Mouse (Mus musculus): Measurements from ENCODE around the gene Shld2.
"Not testable (repeated sequence)": the region's sequence is repeated elsewhere in the genome, so short reads cannot be mapped to it uniquely, and the experiment has no call there.

Gene Shld2

DNA sequence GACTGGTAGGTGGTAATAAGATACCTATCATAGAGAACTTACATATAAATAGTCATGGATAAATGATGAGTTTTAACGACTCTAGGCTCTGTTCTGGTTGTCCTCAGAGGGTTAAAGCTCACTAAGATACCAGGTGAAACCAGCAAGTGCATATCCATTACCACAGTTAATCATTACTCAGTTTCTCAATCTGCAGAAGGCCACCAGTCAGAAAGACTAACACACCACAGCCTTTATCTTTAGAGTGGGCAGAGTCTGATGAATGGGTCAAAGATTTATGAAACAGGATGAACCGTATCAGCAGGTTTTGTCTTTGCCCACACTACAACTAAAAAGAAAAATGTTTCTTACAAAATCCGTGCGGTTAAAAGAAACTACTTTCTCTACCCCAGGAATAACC, 35.1 kb downstream of the Shld2 start:
- DNase-seq: no peak

DNA sequence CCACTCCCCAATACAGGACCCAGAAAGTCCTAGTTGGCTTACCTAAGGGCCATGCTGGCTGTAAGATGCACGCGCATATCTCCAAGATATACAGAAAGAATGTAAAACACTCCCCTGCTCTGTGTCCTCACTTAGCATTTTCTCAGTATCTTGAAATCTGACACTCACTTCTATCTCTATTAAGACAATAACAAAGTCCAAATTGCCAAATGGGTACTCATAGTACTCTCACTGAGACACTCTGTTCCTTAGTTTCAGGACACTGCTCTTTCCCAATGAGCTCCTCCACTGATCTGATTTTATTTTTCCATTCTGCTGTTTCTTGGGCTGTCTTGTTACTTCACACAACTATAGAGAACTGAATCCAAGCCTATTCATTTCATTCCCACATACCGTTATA, 36.2 kb downstream of the Shld2 start:
- no peak for DNase-seq

DNA sequence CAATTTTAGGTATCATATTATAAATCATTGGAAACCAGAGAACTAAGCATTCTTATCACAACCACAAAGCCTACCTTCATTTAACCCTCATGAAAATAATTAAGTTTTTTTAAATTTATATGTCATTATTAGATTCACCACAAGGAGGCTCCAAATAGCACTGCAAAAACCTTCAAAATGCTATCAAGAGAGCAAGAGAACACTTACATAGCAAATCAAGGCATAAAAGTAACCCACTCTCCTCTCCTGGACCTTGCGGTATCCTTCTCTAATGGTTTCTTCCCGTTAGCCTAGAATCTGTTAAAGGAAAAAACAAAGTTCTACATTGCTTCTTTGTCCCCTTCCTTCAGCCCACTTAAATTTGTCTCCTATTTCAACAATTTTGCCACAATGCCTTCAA, 37.0 kb downstream of the Shld2 start:
- no peak for DNase-seq

DNA sequence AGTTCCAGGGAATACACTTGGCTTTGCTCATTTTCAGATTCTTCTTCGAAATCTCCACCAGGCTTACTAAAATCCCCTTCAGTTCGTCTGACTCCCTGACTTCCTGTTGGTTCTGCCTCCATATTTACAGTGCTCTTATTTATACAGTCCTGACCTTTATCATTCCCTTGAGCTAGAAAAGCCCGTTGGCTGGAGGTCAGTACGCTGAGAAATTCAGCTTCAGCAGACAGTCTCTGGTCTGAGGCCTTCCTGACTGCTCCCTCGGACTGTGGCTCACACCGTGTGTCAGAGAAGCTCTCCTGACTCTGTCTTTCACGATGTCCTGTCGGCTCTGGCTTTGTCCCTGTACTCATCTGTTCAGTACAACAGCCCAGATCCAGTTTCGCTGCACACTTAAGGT, 42.2 kb downstream of the Shld2 start:
- DNase-seq: no peak

DNA sequence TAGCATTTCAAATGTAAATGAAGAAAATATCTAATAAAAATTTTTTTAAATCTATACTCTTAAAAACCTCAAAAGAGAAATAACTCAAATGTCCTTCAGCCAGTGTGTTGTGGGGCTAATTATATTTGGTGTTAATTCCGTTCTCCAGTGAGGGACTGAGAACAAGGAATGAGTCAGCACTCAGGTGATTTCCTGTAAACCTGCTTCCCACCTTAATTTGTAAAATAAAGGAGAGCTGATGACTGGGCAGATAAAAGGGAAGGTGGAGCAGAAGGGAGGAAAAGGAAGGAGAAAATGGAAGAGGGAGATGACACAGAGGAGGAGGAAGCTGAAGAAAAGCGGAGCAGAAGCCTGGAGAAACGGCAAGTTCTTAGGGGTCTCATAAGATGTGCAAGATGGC, 51.8 kb downstream of the Shld2 start:
- not testable (repeated sequence) for DNase-seq

DNA sequence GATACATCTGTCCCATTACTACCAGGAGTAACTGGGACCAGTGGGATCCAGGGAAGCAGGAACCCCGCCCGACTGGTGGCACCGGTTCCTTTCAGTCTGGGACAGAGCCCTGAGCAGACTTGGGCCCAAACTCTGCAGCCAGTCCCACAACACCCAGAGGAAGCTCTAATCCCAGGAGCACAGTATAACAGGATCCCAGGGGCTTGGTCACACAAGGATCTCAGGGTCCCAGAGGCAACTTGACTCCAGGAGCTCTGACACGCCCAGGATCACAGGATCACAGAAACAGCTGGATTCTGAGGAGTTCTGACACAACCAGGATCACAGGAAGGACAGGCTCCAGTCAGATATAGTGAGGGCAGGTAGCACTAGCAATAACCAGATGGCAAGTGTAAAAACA, 57.0 kb downstream of the Shld2 start:
- no peak for DNase-seq

DNA sequence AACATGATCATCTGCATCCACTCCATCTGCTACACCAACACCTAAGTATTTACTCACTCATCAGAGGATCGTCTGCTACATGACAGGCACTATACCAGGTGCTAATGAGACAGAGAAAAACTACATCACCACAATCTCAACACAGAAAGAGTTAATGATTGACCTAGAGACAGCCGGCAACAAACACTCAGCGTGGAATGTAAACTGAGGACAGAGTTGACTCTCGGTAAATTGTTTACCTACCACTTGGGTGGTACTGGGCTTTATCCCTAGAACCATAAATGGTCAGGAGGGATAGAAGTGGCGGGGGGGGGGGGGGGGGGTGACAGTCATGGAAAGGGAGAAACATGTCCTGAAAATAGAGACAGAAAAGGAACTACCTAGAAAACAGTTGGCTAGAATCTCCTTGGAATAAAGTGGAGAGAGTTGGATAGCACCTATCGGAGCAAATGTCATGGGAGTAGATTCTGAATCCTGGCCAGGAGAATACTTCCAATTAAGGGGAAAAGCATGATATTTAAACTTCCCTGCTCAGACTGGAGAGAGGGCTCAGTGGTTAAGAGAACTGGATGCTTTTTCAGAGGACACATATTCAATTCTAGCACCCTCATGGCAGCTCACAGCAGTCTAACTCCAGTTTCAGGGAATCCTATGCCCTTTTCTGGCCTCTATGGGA, 57.7 kb downstream of the Shld2 start:
- no peak for DNase-seq

DNA sequence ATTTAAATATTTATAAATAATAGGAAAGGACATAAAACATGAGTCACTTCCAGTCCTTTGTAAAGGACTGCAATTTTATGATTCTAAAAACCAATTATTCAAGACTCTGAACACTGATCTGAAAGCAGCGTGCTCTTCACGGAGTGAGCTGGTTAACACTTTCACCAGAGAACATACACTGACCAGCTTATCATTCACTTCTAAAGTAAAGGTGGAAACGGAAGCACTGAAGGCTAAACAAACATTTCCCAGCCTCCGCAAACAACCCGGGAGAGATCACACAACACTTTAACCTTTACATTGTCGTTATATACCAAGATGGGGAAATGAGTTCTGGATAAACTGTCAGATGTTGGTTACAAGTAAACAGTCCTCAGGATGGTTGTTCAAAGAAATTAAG, 69.6 kb downstream of the Shld2 start:
- no peak for DNase-seq

DNA sequence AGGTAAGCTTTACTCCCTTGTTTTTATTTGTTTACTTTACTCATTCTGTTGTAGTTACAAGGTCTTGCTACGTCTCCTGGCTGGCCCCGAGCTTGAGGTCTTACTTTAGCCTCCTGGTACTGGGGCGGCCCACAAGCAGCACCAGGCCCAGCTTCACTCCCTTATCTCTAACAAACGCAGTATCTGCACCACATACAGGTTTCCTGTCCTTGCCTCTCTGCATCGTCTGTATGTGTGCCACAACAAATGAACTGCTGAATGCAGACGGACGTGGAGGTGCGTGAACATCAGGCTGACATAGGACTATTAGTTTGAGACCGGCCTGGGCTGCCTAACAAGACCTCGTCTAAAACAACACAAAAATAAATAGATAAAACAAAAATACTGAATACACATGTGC, 70.0 kb downstream of the Shld2 start:
- no peak for DNase-seq

DNA sequence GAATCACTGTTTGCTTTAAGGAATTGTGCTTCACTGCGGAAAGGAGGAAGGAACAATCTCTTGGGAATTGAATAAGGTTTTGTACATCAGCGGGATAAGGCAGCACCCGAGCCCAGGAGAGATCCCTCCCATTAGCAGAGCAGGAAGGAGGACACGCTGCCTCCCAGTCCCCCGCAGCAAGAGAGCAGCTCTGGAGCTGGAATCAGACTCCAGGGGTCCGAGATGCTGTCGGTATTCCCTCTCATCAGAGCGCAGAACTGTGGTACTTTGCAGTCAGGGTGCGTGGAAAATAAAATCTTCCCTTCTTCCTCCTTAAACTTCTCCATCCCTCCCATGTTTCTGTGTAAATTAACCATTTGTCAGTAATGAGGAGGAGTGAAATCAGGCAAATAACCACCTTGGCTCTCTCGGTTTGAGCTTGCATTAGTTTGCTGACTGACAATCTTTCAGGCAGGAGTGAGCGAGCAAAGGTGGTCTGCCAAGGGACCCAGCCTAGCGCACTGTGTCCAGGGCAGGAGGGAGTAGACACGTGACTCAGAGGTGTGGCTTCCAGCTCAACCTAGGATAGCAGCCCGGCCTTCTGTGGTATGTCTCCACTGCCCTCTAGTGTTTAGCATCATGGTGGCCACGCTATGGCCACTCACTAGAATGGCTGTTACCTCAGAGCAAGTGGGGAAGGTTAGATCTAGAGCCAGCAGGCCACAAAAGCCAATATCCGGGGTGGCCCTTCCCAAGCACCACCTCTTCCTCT, 75.5 kb downstream of the Shld2 start:
- peak; percentile 19 for DNase-seq

DNA sequence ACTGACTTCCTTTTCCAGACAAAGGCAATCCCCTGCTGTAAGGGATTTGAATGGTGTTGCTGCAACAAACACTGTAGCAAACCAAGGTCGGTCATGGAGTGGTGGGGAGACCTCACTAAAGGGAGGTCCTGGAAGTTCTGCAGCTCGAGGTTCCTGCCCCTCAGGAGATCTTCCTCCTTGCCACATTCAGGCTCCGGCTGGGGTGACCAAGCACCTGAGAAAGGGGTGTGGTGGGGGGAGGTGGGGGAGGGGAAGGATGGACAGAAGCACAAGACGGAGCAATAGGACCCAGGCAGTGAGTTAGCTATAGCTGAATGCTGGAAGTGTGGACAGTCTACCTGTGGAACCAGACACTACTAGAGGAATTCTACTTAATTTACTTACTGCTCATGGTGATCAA, 76.4 kb downstream of the Shld2 start:
- no peak for DNase-seq

DNA sequence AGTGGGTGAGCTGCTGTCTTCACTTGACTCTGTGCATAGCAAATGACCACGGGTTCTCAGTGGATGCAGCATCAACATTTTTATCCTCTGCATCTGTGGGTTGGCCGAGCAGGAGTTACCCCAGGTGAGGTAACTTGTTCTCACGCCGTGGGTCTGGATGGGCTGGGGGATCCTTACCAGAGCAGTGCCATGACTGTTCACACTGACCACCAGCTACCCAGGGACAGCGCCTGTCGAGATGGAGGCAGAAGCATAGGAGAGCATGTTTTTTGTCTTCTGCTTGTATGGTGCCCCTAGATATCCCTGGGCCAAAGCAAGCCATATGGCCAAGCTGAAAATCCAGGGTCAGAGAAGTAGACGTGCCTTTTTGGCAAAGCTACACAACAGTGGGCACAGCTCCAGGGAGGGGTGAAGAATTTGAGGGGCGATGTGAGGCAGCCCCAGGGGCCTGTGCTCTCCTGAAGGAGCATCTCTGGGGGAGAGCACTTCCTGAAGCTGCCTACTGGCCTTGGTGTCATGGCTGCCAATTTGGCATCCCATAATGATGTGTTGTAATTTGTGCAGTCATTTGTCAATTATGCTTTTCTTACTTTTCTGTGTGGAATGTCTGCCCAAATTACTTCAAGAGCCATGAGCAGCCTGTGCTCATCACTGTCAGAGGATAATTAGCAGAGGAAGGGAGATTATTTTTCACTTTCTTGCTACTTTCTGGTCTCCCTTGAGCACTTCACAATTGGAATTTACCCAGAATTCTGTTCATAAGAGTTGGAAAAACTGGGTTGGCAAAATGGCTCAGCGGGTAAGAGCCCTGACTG, 77.2 kb downstream of the Shld2 start:
- DNase-seq: no peak

DNA sequence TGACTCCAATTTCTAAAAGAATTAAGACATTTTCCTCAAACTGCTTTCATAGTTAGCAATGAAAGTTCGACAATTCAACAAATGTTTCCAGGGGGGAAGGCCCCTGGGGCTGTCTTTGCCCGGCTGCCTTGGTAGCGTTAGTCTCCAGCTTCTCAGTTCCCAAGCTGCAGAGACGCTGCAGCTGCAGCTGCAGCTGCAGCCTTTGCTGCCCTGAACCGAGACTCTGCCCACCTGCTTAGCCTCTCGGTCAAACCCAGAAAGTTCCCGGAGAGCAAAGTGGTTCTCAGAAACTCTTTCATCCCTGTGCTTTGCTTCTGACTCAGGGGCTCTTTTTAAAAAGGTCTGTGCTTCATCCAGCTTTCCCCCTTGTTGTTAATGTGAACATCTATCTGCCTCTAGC, 78.0 kb downstream of the Shld2 start:
- no peak for DNase-seq

DNA sequence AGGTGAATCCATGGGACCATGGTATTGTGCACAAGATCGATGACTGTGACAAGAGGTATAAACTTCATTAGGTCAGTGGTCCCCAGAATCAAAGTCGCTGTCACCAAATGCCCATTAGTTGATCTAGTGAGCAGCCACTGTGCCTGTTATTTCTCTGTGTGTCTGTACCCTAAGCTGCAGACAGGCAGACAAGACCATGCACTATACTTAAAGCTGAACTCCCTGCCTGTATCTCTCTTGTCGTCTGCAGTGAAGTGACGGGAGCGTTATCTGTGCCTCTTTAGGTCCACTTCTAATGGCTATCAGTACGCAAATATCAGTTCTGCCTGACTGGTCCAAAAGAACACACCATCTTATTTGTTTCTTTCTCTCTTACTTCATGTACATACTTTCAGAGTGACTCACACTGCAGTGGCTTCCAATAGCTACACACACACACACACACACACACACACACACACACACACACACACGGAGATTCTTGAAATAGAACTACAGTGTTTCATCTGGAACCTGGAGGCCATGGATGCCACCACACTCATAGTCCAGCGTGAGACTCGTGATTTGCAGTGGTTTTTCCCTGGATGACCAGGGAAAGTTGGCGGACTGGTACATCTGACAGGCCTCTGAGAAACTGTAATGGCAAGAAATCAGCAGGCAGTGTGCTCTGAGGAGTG, 81.3 kb downstream of the Shld2 start:
- no peak for DNase-seq

DNA sequence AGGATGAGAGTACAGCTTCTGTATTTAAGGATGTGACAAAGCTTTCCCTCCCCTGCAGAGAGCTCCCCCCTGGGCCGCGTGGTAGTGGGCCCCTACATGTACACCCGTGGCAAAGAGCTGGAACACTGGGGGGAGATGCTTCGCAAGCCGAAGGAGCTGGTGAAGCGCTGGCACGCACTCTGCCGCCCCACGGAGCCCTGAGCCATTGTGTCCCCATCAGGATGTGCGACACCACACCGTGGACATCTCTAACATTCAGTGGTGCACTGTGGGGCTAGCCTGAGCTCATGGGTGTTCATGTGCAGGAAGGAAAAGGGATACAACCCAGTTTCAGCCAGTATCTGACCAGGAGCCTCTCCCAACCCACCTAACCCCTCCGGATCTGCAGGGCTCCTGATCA, 82.3 kb downstream of the Shld2 start:
- no peak for DNase-seq

DNA sequence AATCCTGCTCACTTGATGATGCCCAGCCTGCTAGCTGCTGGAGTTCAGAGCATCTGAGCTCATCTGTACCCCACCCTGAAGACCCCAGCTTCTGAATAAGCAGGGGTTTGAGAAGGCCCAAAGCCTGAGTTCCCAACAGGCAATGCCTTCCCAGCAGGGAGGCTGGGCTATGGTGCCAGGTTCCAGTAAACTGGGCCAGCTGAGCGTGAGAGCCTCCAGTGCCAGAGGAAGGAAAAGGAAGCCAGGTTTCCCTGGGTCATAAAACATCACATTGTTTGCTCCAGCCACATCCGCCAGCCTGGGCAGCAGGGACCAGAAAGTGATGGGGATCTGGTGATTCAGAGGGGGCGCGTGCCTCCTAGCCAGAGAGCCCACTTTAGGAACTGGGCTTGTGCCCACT, 83.7 kb downstream of the Shld2 start:
- DNase-seq: no peak

DNA sequence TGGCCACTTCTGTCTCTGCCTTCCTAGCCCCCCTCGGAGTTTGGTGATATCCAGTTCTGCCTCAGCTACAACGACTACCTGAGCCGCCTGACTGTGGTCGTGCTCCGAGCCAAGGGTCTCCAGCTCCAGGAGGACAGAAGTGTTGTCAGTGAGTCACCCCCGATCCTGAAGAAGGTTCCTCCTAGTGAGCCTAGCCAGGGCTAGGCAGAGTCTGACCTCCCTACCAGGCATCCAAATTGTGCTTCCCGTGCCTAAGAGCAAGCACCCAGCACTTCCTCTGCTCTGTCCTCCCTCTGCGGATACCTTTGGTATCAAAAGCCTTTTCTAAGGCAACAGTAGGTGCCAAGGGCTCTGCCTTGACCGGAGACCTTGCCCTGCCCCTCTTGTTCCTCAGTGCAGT, 84.3 kb downstream of the Shld2 start:
- no peak for DNase-seq

DNA sequence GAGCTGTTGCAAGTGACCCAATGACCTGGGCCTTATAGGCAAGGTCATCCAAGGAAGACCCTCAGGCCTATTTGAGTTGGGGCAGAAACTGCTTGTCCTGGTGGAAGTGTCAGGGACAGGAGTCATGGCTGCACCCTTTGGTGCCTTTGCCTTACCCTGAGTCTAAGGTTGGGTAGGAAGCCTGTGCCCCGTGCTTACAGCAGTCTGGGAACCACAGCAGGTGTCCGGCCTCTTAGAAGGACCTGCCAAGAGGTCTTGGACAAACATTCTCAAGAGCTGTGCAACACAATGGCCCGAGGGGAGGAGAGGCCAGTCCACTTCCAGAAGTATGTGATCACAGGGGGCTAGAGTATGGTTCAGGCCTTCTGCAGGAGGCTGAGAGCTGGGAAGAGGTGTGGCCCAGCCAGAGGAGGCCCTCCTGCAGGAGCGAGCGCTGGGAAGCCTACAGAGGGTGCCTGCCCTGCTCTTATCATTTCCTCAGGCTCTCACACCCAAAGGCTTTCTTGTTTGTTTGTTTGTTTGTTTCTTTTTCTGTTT, 86.9 kb downstream of the Shld2 start:
- DNase-seq: no peak

DNA sequence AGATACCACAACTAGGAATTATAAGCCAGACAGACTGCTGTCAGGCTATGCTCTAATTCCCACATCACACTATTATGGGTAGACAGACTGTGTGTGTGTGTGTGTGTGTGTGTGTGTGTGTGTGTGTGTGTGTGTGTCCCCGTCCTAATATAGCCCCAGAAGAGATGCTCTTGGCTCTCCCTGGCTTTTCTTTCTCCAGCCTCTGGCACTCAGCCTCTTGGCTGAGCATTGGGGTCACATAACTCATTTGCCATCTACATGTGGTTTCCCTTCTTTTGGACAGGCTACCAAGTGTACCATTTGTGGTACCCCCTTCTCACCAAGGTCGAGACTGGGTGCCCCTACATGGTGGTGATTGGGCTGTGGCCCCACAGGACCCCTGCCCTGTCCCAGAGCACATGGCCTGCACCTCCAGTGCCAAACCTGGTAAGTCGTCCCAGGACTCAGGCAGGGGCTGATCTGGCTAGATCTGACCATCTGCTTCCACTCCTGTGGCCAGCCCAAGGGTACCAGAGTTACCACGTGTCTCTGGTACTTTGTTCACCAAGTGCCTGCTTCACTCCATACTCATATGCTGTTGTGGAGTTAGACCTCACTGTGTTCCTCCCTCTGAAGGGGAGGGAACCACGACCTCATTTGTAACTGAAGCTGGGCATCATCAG, 88.7 kb downstream of the Shld2 start:
- DNase-seq: no peak

DNA sequence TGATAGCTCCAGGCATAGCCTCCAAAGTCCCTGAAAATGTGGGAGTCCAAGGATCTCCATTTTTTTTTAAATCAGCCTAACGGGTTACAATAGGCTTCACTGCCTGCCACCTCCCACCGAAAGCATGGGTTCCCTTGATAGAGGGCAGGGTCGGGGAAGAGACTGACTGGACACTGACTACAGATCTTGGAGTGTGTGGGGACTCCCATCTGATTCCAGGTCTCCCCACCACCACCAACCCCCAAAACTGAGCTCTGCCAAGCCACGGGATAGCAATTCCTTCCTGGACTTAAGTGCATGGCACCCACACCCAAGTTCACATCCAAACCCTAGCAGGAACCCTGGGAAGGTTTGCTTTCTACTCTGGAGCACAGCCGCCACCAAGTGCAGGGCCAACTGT, 89.9 kb downstream of the Shld2 start:
- DNase-seq: no peak

DNA sequence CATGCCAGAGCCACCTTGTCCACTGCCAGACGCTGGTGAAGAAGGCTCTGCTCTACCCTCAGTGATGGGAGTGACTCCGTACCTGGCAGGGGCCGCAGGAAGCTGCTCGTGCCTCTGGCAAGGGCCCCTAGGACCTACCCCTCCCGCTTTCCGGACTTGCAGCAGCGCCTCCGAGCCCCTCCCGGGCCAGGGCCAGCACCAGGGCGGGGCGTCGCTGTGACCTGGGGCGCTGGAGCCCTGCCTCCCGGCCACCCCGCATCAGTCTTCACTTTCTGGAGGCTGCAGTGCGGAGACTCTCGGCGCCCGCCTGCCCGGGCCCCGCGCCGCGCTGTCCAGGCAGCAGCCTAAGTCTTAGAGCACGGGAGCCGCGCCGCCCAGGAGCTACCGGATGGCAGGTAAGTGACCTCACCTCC, 90.5 kb downstream of the Shld2 start:
- DNase-seq: no peak

DNA sequence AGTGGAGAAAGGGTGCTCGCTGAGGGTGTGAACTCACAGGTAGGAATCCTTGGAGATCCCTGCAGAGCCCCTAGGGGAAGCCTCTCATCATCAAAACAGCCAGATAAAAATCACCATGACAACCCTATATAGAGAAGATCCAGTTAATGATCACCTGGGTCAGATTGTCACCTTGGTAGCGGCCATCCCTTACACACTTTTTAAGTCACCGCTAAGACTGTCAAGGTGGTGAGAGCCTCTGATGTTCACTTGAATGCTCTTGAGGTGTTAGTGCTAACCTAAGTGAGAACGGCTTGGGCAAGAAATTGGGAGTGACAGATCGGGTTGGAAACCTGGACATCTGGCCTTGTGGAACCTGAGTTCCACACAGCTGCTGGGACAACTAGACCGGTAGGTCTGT, 91.0 kb downstream of the Shld2 start, which contains the start of gene Syt15:
TSS of gene Syt15 (plus strand) at position 301 of the 400 bp plus-strand sequence.
- DNase-seq: no peak
